Mouse (Mus musculus): ENCODE data around the gene Zfp518b.

DNA sequence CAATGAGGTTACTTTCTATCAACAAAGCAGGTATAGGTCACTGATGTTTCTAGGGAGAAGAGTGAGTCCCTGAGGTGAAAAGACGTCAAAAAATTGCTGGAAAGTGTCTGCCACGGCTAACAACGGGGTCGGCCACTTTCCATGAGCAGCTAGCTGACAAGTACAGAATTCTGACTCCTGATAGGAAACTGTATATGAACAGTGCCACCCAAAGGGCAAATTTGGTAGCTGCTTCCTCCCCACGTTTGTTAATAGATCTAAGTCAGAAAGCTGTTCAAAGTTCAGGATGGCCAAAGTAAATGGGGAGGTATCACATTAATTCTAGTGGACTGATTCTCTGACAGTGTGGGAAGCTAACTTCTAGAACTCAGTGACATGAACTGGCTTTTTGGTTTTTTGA is 63.8 kb downstream of the Zfp518b start:
- TF ChIP-seq POLR2A (IDR thresholded peaks at IDR 0.05; ENCODE audit: low read depth, low read length): no peak
- no peak for TF ChIP-seq CTCF (IDR thresholded peaks at IDR 0.05; ENCODE audit: extremely low read depth, insufficient read length, insufficient replicate concordance, low read depth, low read length)
